Mouse (Mus musculus): ENCODE results near the gene Gm10283. TPM values are rescaled to one million over a fixed set of nuclear protein-coding genes. Genes with fewer than 3 reads are reported as not detected.
"Not testable (repeated sequence)": the region's sequence is repeated elsewhere in the genome, so short reads cannot be mapped to it uniquely, and the experiment has no call there.

Gm10283 gene
- polyA plus RNA-seq (2017; shearing (Covaris generic)) = not detected

DNA sequence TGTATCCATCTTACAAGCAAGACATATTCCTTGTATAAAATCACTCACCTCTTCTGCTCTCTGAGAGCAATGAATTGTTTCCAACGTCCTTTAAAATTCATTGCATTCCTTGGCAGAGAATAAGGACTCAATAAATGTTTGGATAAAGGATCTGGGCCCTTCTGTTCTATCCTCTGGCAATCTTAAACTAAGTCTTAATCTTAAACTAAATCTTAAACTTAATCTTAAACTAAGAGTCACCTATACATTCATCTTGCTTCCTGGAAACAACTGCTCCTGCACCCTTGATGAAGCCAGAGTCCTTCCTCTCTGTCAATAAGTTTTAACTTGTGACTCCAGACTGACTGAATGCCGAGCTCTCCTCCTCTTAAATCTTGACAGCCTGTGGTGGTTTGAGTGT is at the start of gene Gm10283:
Gm10283 (minus strand) TSS at position 101 of the 400 bp plus-strand sequence.
- ATAC-seq = no peak

DNA sequence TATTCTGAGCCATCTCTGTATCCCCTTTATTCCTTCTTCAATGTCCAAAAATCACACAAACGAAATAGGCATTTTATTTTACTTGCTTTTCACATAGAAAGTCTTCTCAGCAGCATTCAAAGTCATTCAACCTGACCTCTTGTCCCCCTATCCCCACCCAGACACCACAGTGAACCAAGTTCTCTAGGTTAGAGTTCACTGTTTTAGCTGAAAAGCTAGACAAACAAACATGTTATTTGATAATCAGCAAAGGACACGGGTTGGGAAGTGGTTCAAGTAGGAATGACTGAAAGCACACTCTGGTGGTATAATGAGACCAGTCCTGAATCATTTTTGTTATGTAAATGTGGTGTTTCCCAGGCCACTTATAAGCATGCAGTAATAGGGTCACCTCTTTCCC is 31.9 kb upstream of the Gm10283 start:
- no peak for ATAC-seq

DNA sequence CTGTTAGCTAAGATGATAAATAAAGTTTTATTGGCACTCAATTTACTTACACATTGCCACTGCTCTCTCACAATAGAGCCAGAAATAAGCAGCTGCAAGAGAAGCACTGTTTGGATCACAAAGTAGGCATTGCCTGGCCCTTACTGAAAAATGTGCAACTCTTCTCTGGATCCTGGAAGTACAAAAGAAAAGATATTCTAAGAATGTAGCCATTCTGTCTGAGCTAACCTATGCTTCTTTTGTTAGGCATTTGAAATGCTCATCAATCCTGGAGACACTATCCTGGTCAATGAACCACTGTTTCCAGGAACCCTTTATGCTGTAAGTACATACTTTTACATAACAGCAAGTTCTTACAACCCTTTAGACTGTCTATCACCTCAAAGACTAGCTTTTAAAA is 15.3 kb upstream of the Gm10283 start:
- no peak for ATAC-seq

DNA sequence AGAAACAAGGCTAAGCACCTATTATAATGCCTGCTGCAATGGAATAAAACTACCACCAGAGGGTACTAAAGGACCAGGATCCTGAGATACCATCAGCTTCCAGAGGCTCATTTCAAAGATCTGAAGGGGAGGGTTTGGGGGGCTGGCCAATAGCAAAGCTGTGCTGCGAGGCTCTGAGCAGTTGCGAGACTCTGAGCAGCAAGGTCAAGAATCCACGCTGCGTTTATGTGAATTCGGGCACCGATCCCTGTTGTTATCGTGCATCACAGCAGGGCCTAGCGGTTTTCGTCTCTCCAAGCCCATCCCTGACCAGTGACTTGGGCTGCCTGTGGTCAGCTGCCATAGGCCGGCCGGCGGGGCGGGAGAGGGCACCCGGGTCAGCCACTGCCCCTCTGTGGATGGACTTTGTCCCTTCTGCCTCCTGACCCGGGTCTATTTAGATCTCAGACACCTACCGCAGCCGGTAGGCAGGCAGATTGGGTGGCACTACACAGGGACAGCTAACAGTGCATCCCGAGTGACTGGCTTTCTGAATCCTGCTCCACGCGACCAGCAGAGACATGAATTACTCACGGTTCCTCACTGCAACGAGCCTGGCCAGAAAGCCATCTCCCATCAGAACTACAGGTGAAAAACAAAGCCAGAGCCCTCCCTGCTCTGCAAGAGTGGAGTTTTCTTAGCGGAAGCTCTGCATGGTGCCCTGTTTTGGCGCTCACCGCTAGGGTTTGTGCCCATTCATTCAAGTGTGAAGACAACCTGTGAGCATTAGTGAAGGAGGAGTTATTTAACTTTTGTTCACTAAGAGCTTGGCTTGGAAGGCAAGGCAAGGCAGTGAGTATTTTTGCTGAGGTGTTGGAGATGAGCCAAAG is 2.9 kb upstream of the Gm10283 start, which contains the start of gene Aadat:
Aadat (plus strand) TSS at position 280 of the 869 bp plus-strand sequence.
- ATAC-seq = no peak

DNA sequence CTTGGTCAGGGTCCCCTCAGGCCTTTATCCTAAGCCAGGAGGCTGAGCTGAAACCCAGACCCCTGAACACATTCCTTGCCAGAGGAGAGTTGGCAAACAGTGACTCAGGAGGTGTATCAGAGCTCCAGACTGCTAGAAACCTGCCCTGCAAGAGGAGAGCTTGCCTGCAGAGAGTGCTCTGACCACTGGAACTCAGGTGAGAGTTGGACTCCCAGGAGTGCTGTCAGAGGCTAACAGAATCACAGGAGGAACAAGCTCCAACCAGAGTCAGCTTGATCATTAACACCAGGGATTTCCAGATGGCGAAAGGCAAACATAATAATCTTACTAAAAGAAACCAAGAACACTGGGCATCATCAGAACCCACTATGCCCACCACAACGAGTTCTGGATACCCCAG is 8.0 kb downstream of the Gm10283 start:
- not testable (repeated sequence) for ATAC-seq

DNA sequence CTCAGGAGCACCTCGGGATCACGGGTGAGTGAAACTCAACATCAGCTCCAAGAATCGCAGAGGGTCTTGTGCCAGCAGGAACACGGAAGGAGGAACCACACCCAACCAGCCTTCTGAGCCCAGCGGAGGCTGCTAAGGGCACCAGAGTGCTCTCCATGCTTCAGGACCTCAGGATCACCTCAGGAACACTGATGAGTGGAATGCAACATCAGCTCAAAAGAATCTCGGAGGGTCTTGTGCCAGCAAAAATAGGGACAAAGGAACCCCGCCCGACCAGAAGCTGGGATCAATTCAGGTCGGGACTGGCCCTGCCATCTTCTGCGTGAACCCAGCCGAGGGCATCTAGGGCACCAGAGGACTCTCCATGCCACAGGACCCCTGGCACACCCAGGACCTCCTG is 8.4 kb downstream of the Gm10283 start:
- ATAC-seq = no peak

DNA sequence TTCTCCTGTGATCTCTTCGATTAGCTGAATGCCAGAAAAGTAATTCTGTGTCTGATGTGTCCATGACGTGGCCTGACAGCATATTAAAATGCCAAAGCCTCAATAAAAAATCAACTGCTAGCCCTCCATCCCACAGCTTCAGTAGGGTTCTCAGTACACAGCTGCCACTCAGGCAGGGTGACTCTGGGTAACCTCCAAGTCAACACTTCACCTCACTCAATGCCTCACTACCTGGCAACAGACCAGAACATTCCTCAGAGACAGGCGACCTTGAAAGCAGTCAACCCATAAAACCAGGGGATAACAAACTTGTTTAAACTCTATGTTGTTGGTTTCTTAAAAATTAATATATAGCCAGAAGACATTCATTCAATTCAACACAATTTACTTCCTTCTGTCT is 10.5 kb downstream of the Gm10283 start:
- no peak for ATAC-seq

DNA sequence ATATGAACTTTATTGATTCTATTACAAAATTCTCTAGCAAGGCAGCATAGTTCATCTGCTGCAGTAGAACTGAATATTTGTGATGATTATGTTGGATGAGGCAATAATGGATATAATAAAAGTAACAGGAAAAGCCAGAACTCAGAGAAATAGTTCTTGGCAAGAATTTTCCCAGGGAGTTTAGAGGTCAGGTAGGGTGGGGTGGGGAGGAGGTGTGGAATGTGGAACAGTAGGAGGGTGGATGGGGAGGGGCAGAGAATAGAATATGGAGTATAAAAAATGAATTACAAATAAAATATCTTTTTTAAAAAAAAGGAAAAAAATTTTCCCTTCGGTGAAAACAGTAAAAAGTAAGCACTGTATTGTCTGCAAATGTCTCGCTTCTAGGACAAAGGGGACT is 11.1 kb downstream of the Gm10283 start:
- ATAC-seq = no peak

DNA sequence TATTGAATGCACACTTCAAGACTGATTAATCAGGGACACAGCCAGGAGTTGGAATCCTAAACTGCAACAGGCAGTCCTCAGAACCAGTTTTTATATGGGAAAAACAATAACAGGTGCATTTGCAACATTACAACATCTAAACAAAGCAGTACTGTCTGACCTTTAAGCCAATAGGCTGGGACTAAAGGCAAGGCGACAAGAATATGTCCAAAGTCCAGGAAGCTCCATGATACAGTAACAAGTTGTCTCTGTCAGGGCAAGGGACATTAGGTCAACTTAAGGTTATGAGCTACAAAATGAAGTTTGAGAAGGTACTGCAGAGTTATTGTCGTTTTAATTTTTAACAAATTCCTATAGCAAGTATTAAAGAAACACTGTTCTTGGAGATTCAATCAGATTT is 12.9 kb downstream of the Gm10283 start:
- ATAC-seq = no peak

DNA sequence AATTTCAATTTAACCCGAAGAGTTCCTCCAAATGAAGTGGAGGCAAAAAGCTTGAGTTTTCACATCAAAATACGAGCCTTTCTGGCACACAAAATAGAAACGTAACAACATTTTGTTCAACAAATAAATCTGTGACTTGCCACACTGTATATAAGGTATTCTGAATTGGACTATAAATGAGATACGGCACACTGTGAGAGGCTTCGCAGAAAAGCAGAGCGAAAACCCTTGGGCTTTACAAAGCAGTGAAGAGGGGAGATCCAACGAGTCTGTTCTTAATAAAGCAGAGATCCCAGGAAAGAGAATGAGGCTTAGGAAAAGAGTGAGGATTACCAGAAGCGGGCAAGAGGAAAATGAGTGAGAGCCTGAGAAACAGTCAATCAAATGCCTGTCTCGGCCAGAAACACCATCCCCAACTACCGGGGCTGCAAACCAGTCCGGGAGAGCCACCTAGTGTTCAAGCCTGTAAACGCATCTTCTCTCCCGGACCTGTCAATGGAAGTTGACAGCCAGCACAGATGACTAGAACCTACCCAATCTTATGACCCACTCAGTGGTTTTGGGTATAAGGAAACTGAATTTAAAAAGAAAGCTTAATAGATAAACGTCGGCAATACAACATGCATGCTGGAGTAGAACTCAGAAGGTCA is 36.2 kb downstream of the Gm10283 start:
- no peak for ATAC-seq

DNA sequence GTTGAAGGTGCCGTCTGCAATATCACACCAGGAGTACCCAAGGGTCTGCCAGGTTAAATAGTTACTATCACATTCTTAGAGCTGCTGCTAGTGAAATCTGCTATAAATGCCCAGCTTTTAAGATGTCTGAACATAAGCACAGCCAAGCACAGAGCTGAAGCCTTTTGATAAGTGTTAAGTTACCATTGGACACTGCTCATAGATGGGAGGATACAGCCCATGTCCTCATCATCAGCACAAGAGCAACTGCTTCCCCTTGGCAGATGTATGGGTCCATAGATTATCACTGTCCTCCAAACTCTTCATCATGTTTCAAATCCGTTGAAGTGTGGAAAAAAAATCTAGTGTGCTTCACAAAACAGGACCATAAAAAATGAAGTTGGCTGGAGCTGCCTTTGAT is 53.7 kb downstream of the Gm10283 start:
- no peak for ATAC-seq

DNA sequence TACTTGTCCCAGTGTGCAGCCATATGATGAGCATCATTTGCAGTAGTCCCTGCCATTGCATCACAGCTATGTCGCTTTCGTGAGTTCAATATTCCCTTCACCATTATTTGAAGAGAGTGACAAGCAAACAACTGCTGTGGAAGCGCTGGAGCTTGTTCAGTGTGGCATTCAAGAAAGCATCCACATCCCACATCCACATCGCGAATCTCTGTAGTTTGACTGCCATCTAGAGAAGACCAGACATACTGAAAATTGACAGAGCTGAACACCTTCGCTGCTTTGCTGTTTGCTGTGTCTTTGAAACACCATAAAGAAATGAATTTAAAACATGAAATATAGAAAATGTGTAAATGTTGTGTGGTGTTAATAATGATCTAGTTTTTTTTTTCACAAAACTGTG is 58.0 kb downstream of the Gm10283 start:
- ATAC-seq = no peak

DNA sequence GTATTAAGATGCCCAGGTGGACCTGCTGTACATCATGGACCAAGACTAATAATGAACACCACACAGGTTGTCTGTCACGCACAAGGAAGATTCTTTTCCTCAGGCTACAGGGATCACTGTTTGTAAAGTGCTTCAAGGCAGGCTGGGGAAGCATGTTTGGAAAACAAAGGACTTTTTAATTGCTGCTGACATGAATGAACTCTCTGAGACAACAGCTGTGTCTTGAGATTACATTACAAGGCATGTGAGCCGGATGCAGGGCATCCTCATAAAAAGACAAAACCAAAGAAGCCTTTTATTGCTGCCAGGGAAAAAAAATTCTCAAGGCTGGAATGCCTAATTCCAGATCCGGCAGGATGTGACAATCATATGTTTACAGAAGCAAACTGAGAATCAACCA is 64.4 kb downstream of the Gm10283 start:
- ATAC-seq = no peak

DNA sequence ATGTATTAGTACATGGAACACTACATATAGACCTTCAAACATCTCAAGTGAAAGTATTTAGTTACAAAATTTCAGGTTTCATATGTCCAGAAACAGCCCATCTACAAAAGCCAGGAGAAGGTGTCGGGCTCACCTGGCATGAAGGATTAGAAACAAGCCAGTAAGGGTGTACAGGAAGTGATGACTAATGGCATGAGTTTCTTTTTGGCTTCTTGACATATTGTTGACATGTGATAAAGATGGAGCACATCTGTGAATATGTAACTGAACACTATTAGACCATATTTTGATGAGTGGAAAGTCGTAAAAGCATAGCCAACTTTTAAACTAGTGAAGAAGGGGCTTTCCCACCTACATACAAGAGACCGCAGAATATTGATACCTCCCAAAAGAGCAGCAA is 66.1 kb downstream of the Gm10283 start:
- ATAC-seq = no peak

DNA sequence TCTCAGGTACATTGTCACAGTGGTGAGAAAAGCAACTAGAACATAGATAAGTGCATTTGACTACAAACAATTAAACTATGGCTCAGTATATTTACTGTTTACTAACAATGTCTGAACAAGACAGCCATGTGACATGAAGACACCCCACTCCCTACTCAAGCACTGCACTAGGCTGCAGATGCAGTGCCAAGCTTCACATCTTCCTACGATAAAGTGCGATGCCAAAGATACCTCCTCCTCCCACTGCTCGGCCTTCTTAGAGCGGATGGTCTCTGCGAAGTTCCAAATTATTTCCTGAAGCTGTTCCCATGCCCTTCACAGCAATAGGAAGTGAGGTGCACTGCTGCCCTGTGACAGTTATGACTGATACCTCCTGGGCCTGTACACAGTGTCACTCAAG is 70.3 kb downstream of the Gm10283 start:
- no peak for ATAC-seq

DNA sequence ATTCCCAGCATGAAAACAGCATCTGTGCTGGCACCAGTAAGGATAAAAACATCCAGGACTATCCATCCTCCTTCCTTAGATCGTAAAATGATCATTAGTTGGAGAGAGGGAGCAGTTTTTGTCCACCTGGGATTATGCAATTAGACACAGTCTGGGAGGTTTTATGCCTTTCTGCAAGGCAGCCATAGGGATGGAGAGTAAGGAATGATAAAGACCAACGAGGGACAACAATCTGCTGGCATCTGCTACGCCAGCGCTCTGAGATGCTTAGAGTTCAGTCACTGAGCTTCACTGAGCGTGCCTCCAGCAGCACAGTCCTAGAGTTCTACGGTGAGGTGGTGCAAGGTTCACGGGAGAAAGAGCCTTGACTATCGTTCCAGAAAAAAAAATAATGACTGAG is 96.6 kb downstream of the Gm10283 start:
- no peak for ATAC-seq

DNA sequence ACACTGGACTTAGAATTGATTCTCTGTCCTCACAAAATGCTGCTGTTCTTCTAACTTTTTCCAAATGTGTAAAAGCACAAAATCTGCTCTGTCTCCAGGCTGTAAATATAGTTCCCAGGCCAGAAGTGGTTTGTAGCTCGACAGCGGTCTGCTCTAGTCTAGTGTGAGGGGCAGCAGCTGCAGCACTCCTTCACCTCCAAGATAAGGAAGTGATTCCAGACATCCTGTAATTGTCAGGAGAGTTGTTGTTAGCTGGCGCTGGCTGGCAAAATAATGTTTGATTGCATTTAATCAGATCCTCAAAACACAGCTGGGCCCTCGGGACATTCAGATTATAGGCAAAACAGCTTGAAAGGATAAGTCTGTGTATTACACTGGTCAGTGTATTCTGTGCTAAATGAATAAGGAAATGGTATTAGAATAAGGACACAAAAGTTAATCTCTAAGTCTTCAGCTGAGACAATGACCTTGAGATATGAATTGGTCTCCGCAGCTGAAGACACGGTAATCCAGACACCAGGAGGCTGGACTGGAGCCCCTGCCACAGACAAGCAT is 97.9 kb downstream of the Gm10283 start:
- no peak for ATAC-seq

DNA sequence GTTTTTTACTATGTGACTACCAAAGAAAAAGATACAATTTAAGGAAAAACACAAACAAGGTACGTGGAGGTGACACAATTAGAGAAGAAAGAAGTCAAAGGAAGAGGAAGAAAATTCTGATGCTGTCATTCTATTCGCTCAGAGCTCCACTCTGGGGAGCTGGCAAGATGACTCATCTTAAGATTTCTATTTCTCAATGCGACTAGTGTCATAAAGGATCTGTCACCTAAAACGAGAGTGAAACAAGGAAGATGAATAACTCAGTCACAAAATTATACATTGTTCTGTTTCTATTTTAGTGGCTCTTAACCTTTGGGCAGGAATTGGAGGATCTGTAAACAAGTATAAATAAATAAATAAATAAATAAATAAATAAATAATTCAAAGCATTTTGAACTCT is 109.3 kb downstream of the Gm10283 start:
- ATAC-seq = no peak

DNA sequence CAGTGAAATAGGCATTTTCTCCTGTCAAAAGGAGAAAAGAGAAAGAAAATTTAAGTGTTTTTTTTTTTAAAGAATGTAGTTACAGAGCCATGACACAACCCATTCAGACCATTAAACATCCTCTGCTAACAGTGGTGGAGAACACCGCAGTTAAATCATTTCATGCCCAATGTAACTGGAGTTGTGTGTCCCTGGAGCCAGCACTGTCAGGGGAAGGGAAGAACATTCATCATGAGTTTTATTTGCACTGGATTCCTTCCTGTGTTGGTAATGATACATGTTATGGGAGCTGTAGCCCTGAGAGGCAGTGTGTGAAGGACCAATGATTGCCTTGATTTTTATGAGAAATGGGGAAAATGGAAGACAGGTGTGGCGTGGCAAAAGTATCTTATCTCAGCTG is 116.4 kb downstream of the Gm10283 start:
- ATAC-seq = no peak

Measured in CD4-positive, CD25-positive, alpha-beta regulatory T cell, adult 4 months (primary cell).